Mouse (Mus musculus) spleen, adult 2 months (tissue): ENCODE measurements at regions not wholly inside any gene's neighbourhood (a gene's known extent, or its start where the extent isn't known, plus 50 kb on each side); places are given as distances from the start of the nearest gene placed in this dataset.

ENCODE experiments used
- CTCF ChIP-seq: fragments of 200-500 bp; IDR thresholded peaks from 2 replicates; pipeline ENCODE4 v1.5.1; 2011; ENCODE audit warnings: mild to moderate bottlenecking, inconsistent platforms; ENCODE audit not compliant: insufficient read depth, insufficient read length, insufficient replicate concordance; ENCODE audit errors: extremely low read depth
- POLR2A ChIP-seq: fragments of 200-500 bp; IDR thresholded peaks from 2 replicates; pipeline ENCODE4 v1.6.1; 2011; ENCODE audit warnings: low read depth, low read length, inconsistent platforms

- TF ChIP-seq CTCF (no peak), POLR2A (no peak)
These were observed 421.4 kb upstream of the Klf4 start for GRCm38 (mm10) chr4:55953701-55954100.
